Mouse (Mus musculus) c-Kit-positive CD71-negative TER-119-negative erythroid progenitor cells, embryonic 14.5 days (primary cell): ENCODE data around the gene Gpr85.
"Not testable (repeated sequence)": the region's sequence is repeated elsewhere in the genome, so short reads cannot be mapped to it uniquely, and the experiment has no call there.

ENCODE experiments used
- DNase-seq: peaks from one replicate; pipeline ENCODE4 v3.0.0-alpha.2; 2013; ENCODE audit warnings: low read depth

Gene Gpr85

DNA sequence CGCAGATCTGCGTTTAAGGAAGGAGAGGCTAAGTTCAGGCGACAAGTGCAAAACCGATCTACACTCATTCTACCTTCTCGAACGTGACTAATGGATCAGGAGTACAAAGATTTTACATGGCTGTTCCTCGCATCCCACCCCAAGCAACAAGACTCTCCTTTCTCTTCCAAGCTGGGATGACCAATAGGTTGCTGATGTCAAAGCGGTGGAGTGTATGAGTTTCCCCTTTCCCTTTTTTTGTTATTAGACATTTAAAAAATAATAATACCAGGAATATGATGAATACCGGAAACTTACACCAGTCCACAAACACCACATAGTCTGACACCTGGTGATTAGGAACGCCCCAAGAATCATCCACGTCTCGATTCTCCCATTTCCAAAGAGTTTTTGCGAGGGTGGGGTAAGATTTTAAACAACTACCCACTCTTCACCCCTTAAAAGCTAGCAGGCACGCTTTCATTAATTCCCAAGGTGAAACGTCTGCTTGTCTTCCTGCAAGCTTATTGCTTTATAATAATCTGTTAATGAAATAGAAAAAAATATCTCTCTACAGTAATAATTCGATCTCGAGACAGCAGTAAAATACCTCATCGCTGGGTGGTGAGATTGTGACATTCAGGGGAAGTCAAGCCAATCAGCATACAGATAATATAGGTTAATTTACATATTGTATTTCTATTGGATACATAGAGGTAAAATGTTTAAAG, at the start of gene Gpr85:
Gene Gpr85 (minus strand): TSS at position 598 of the 710 bp plus-strand sequence.
- no peak for DNase-seq

DNA sequence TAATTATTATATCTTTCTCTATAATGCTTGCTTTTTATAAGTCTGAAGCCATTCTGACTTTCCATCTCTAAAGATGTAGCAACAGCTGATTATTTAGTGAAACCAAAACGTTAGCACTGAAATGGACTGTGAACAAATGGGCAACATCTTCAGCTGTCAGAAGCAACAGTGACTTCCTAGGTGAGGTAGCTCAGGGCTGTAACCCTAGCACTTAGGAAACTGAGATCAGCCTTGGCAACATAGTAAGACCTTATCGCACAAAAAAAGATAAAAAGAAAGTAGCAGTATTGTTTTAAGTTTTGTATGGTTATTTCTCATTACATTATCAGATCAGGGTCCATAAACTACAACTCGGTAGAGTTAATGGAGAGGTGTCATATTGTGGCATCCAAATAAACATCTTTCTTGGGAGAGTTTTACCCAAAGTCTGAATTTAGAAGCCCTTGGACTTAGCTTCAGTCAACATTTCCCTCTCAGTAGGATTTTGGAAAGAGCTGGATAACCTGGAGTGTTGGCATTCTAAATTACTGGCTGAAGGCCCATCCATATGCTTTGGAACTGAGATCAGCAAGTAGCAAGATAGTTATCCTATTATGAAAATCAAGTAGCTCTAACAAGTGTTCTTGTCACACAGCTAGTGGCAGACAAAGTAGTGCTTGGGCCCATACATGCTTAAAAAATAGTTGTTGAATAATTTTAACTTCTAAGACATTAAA, 45.3 kb upstream of the Gpr85 start:
- no peak for DNase-seq

DNA sequence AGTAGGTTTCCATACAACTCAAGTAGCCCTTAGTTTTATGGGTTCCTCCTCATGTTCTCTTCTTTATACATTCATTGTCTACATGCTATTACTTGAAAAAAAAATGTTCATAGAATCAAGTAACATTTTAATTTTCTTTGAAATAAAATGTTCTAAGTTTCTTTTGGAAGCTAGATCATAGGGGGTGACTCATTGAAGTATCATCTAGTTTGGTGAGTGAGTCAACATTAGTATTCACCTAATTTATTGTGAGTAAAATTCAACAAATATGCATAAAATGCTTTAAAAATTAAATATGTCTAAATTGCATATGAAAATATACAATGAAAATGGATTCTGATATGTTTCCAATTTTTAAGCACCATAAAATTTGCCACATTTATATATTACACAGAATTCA, 43.2 kb upstream of the Gpr85 start:
- DNase-seq = no peak

DNA sequence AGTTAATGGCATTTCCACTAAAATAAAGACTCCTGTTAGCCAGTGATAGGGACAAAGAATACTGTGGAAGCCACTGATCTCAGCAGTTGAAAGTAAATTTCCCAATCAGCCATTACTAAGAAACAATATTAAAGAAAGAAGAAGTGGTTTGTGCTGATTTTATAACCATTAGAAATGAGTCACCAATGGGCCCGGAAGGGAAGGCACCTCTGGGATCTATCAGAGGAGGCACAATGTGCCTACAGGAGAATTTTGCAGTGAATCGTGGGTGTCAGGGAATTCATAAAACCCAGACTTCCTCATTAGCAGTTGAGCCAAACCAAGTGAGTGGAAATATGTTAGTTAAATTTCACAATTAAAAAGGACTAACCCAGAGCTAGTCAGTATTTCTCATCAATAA, 34.2 kb upstream of the Gpr85 start:
- DNase-seq = no peak

DNA sequence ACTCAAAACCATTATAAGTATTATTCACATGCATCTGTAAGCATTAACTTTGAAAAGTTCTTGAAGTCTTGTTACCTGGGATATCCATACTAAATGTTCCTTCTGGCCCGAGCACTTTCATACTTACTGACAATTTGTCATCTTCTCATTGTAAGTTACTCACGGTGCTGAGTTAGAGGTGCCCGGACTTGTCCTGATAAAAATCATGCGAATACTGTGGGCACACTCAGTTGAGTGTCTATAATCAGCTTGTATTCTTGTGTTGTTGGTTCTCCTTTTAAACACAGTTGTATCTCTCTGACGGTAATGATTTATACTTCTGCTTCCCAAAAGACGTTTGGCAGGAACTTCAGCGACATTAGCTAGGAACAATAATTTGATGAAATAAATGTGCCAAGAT, 32.3 kb upstream of the Gpr85 start:
- DNase-seq = no peak

DNA sequence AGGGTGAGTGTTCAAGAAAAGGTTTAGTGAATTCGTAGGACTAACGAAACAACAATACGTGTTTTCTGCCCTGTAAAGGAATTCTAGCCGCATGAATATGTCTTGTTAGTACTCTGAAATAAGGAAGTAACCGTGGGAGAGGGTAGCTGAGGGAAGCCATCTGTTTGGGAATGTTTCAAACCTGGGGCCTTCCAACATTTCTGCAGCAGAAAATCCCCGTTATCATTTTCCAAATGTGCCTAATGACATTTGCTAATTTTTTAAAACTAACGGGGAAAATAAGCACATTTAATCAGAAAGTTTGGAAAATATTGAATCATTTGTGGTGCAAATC, 31.9 kb upstream of the Gpr85 start:
- DNase-seq = no peak

DNA sequence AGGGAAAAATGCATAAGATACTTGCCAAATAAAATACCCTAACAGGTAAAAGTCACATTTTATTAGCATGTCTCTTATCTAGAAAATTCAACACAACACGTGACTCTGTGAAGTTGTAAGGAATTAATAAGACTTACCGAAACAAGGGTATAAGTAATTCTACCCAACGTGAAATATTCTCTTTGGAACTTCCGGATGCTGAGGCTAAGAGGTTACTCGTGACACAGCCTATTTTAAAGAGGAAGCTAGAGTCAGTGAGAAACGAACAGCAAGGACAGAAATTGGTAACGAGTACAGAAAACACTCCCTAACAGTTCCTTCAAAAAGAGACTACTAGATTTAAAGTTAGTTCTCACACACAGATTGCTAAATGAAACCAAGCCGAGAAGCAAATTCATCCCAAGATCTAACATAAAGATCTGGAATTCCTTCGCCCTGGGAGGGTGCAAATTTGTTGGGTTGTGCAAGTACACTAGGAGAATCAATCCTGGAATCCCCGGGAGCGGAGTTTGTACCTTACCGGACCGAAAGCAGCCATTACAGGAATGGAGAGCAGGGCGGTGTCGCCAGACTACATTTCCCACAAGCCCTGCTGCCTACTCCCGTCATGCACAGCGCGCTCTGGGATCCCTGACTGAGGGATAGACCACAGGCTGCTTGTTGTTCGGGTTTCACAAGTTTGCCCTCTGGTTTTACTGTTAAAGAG, 31.3 kb upstream of the Gpr85 start, which contains the start of gene 2610001J05Rik:
Gene 2610001J05Rik (minus strand): TSS at position 600 of the 706 bp plus-strand sequence.
- peak; percentile 80 for DNase-seq

DNA sequence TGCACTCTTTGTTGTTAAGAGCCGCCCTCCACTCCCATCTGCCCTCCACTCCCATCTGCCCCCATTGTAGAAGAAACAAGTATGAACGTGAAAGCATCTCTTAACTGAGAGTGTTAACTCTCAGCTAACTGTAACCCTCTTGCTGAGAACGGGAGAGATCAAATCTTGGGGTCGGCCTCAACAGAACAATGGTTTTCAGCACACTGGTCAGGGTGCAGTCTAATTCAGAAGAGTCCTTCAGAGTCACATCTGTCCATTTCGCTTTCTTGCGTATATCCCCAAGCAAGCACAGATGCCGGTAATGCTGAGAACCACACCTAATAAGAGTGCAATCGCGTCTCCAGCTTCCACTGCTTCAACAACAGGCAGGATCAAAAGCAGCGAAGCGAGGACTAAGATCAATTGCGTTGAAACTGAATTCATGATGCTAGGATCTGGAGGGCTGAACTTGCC, 30.6 kb upstream of the Gpr85 start:
- DNase-seq = no peak

DNA sequence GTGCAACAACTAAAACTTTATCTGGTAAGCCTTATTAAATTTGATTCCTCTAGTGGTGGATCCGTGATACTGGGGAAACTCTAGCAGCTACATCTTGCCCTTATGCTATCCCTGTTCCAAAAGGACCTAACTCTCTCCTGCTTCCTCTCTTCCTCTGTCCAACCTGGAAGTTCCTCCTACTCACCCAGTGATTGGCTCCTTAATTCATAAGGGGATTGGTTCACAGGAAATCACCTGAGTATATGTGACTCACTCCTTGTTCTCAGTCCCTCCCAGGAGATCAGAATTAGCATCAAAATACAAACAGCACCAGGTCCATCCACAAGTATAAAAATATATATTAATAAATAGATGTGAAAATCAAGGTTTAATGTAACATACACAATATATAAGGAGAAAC, 20.9 kb upstream of the Gpr85 start:
- DNase-seq = no peak

DNA sequence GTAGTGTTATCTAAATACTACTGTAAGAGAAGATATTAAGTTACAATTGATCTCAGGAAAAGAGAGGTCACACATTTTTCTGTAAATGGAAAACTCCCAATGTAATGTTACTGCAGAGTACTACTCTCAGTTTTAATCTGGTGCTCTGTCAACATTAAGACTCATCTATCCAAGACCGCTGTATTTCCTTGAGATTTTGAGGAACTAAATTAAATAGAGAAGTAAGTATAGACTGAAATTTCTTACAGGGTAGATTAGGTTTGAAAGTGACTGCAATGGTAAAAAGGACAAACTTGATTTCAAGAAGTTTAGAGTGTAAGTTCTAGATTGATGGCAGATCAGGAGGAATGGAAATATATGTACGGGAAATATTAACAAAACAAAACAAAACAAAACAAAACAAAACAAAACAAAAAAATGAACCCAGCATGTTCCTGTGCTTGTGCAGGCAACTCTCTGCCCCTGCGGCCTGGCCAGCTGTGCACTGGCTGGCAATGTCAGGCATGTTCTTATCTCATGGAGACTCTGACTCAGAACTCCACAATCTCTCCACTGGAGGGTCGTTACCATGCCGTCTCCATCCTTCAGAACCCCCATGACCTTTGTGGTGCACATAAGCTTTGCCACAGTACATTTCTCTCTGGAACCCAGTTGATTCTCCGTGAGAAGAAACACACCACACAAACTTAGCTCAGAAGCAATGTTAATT, 20.3 kb upstream of the Gpr85 start:
- no peak for DNase-seq

DNA sequence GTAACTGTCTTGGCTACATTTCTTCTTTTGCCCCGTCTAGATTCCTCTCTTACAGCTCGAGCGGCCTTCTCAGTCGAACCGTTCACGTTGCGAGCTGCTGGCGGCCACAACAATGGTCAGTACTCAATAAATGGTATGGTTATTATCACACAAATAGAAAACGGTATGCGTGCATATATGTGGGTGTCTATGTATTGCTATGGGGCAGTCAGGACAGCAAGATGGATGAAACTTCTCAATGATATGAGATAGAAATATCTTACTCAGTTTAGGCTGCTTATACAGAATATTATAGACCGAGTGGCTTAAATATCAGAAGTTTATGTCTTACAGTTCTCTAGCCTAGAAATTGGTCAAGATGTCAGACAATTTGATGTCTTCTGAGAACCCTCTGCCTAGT, 14.5 kb upstream of the Gpr85 start:
- DNase-seq = no peak

DNA sequence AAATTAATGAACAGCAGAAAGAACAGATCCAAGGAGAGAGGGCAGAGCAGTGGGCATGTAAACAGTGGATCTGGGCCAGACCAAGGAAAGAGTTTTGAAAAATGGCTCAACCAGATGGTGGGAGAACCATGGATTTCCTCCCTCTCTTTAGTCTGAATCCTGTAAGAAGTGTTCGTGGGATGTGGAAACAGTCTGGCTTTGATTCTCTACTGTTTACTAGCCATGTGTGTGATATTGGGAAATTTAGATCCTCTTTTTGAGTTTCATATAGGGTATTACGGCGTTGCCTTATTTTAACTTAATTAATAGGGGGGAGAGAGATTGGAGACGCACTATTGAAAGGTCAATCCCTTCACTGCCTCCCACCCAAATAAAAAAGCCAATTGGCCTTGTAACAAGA, 13.5 kb upstream of the Gpr85 start:
- DNase-seq = no peak

DNA sequence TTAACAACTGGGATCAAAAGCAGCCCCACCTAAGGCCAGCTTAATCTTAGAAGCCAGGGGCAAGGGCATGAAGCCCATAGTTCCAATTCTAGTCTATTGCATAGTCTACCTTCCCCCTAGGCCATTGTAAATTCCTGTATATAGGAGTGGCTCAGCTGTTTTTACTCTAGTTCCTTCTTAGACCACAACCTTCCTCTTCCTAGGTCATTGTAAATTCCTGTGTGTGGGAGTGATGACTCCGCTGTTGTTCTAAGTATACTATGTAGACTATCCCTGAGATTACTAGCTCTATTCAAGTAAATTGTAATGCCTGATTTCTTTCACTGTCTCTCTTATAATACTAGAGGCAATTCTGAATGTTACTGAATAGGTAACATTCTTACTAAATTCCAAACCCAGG, 6.3 kb upstream of the Gpr85 start:
- DNase-seq = not testable (repeated sequence)

DNA sequence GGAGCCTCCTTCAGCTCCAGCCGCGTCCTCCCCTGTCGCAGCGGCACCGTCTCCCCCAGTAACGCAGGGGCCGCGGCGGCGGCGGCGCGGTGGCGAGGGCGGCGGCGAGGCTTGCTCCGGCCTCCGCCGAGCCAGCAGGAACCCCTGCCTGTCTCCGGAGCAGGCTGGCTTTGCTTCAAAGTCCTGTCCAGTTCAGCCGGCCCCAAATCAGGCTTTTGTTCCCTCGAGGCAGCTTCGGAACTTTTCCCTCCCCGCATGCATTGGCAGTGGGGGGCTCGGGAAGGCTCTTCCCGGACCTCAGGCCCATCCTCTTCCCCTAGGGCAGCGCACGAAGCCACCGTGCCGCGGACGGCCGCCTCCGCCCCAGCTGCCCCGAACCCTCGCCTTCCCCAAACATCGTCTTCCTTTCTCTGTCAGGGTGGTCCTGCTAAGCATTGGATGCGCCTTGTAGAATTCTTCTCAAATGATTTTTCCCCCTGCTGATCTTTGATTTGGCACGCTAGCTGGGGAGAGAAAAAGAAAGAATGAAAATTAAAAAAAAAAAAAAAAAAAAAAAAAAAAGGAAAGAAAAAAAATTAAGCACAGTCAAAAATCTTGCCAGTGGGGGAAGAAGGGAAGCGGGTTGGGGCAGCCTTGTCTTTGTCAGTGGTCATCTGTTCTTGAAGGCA, 931 bp downstream of the Gpr85 start:
- DNase-seq = no peak

DNA sequence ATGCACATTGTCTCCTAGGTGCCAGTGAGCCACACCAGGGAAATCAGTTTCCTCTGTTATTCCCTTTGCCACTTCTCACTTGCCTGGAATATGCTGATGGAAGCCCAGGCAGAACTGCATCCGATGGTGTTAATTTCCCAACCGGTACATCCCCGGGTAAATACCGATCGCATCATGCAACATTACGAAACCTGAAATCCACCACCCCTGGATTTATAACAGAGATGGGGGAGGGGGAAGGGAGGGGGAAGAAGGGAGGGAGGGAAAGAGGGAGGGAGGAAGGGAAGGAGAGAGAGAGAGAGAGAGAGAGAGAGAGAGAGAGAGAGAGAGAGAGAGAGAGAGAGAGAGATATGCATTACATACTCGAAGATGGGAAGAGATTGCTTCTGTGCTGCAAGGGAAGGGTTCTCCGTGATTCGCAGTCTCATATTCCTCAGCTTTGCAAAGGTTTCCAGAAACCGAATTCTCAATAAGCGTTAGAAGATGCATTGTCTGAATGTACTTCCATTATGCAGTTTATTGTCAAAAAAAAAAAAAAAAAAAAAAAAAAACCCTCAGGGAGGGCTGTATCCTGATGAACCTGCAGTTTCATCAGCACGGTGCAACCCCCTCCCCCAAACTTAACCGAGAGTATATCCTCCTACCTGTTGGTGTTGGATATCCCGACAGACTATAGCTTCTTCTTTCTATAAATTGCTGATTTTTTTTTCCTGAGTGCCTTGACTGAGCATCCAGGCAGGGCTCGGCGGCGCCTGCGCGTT, 1.6 kb downstream of the Gpr85 start:
- no peak for DNase-seq

DNA sequence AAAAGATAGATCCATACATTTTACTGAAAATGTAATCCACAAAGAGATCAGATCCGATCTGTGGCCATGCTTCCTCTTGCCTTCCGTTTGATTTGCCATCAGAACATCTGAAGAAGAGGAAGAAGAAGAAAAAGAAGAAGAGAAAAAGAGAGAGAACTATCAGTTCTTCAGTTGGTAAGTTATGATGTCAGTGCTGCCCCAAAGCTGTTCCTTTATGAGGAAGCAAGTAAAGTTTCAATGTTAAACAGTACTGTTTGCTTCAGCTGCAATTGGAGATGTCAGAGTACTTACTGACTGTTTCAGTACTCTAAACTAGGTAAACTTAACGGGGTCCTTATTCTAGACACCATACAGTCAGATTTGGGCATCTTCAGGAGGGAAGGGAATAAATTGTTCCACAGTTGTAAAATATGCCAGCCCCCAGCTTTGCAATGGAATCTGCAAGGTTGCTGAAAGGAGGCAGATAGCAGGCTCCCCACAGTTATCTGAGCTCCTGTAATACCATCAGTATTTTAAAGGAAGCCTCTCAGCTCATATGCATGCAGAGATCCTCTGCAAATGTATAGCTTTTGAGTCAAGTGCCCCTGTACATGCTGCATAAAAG, 2.7 kb downstream of the Gpr85 start:
- DNase-seq = no peak

DNA sequence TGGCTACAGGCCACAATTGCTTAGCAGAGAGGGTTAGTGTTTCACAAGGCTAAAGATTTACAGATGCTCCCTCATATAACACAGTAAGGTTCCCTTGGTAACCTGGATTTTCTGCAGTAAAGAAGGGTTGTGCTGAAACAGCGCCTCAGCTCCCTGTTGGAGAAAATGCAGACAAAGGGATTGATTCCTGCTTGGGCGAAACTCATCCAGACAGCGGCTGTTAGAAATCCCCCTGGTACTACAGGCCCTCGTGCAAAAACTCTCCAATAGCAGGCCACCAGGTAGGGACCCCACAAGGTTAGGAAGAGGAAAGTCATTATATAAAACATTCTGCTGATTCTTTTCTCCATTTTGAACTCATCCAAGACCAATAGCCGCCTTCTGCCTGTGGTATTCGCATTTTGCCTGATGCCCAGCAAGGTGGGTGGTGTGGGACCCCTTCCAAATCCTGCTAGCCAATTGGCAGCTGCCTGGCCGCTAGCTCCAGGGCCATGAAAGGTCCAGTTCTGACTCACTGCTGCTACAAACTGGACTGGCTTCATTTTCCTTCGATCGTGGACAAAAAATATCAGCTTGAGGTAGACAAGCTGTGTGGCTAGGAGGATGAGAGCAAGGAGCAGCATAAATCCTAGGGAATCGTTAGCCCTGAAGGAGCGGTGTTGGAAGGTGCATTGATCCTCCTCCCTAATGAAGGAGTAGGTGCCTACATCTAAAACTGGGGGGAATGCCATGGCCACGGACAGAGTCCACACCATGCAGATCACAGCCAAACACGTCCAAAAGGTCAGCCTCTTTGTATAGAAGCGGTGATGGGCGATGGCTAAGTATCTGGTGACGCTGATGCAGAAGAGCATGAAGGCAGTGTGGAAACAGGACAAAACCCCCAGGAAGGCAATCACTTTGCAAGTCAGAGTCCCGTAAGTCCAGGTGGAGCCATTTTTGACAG, 3.7 kb downstream of the Gpr85 start:
- no peak for DNase-seq

DNA sequence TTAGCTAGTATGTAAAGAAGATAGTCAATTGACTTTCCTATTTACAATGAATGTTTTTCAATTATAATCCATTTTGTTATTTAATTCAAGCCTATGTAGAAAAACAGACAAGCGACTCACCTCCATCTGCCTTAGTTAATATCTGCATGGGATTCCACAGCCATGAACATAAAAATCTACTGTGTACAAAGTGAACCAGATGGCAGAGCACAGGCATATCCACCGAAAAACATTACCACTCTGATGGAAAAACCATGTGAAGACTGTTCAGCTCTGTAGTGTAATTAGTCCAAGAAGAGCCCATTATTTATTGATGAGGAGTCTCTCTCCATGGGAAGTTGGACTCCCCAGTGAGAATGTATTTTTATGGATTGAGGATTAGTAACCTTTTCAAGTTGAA, 7.0 kb downstream of the Gpr85 start:
- DNase-seq = no peak

DNA sequence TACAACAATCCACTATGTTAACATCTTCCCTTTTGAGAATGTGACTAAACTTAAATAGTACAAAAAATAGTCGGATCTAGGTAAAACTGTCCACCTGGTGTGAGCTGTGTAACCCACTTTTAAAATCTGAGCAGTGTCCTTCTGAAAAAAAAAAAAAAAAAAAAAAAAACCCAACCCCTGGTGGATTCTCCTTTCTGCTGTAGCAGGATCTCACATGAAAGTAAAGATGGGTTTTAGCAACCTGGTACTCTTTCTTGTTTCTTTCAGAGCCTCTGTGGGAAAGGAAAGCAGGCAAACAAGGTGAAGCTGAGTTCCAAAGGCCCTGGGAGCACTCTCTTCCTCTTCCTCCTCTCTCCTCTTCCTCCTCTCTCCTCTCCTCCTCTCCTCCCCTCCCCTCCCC, 10.9 kb downstream of the Gpr85 start:
- no peak for DNase-seq

DNA sequence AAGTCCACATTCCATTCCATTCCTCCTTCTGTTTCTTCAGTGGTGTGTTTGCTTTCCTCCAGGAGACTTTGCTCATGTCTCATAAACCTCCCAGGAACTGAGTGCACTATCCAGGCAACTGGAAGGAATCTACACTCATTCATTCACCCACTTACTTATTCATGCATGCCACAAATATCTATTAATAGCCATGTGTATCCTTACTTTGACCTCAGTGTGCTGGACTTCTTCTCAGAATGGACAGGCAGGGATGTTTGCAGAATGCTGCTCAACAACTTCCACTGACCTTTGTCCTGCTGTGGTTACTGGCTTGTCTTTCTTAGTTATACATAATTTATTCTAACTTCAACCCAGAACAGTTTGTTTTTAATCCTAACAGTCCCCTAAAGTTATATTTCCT, 23.1 kb downstream of the Gpr85 start:
- DNase-seq = no peak
